Mouse (Mus musculus): ENCODE data around the gene Hax1. TPM values are rescaled to one million over a fixed set of nuclear protein-coding genes. Genes with fewer than 3 reads are reported as not detected.

Hax1 gene
- polyA plus RNA-seq (2012; fragmentation: generic; extraction: Trizol): 296 TPM
- long read RNA-seq, experiment 1, transcript Hax1-201 (7 exons, 1,139 nt): major isoform, 73 of 97 reads
- long read RNA-seq, experiment 1, partial matches to known transcripts: 4 of 97 reads
- long read RNA-seq, experiment 1, other reads (novel, unspliced or antisense): 12 of 97 reads
- long read RNA-seq, experiment 2, transcript Hax1-201 (7 exons, 1,139 nt): major isoform, 40 of 48 reads
- long read RNA-seq, experiment 2, transcript Hax1-205 (7 exons, 1,092 nt): minor isoform, 5 of 48 reads
- long read RNA-seq, experiment 2, partial matches to known transcripts: 1 of 48 reads
- long read RNA-seq, experiment 2, other reads (novel, unspliced or antisense): 0 of 48 reads

- Histone ChIP-seq H3K36me3 (ENCODE audit: control insufficient read depth, insufficient read depth) (peaks cover 57% of the 10 kb centered on the region), H3K4me3 (ENCODE audit: insufficient read depth, poor library complexity, severe bottlenecking) (peak within 1 kb of the TSS; percentile 78), H3K79me2 (ENCODE audit: control insufficient read depth, insufficient read depth) (peaks cover 18% of the 10 kb centered on the region), H3K27me3 (ENCODE audit: control insufficient read depth, insufficient read depth, insufficient read length) (no peaks in the 10 kb centered on the region), H3ac (ENCODE audit: control insufficient read depth, insufficient read length, low read depth) (peak within 1 kb of the TSS; percentile 63), H3K79me3 (ENCODE audit: low read depth) (peaks cover 14% of the 10 kb centered on the region)
- TF ChIP-seq FOSL1 (IDR thresholded peaks at IDR 0.05; ENCODE audit: insufficient read depth, low read length, poor library complexity, severe bottlenecking) (no peak), MYOG (IDR thresholded peaks at IDR 0.05; ENCODE audit: control insufficient read depth, extremely low read depth, insufficient read length) (no peak), CTCF (IDR thresholded peaks at IDR 0.05; ENCODE audit: control insufficient read depth, insufficient read depth, insufficient read length) (no peak), MYOD1 (IDR thresholded peaks at IDR 0.05; ENCODE audit: control insufficient read depth, insufficient read length, low read depth) (no peak), MAX (IDR thresholded peaks at IDR 0.05) (peak; percentile 33), USF1 (IDR thresholded peaks at IDR 0.05; ENCODE audit: low read depth) (no peak), CEBPB (IDR thresholded peaks at IDR 0.05; ENCODE audit: low read depth) (no peak)
Measured at GRCm38 (mm10) chr3:89998612-89999054, at the start of gene Hax1. Gene Hax1 (minus strand): TSS chr3:89998780.

- H3K79me2 ChIP-seq (ENCODE audit: control insufficient read depth, insufficient read depth): peaks cover 40% of the 10 kb centered on the region
- no peaks in the 10 kb centered on the region for H3K27me3 ChIP-seq (ENCODE audit: control insufficient read depth, insufficient read depth, insufficient read length)
- H3K4me3 ChIP-seq (ENCODE audit: insufficient read depth, poor library complexity, severe bottlenecking): no peak overlapping the region
- no peak overlapping the region for H3ac ChIP-seq (ENCODE audit: control insufficient read depth, insufficient read length, low read depth)
- peaks cover 99% of the 10 kb centered on the region for H3K36me3 ChIP-seq (ENCODE audit: control insufficient read depth, insufficient read depth)
- peaks cover 10% of the 10 kb centered on the region for H3K79me3 ChIP-seq (ENCODE audit: low read depth)
- no peak for TF ChIP-seq MAX (IDR thresholded peaks at IDR 0.05)
- no peak for TF ChIP-seq CTCF (IDR thresholded peaks at IDR 0.05; ENCODE audit: control insufficient read depth, insufficient read depth, insufficient read length)
- TF ChIP-seq MYOG (IDR thresholded peaks at IDR 0.05; ENCODE audit: control insufficient read depth, extremely low read depth, insufficient read length): no peak
- TF ChIP-seq CEBPB (IDR thresholded peaks at IDR 0.05; ENCODE audit: low read depth): no peak
- no peak for TF ChIP-seq MYOD1 (IDR thresholded peaks at IDR 0.05; ENCODE audit: control insufficient read depth, insufficient read length, low read depth)
- no peak for TF ChIP-seq FOSL1 (IDR thresholded peaks at IDR 0.05; ENCODE audit: insufficient read depth, low read length, poor library complexity, severe bottlenecking)
- TF ChIP-seq USF1 (IDR thresholded peaks at IDR 0.05; ENCODE audit: low read depth): no peak
Measured at GRCm38 (mm10) chr3:90036263-90036662, 37.7 kb upstream of the Hax1 start.

DNA sequence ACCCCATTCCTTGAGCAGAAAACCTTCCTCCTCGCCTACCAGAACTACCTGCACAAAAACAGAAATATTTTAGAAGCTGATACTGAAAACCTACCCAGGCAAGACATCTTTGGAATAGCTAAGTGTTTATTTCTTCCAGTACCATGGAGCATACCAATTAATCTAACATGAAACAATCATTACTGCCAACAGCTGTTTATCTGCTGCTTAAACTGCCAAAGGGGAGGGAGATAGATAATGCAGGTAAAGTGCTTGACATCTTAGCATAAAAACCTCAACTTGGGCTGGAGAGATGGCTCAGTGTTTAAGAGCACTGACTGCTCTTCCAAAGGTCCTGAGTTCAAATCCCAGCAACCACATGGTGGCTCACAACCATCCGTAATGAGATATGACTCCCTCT lies 36.1 kb upstream of the Hax1 start:
- Histone ChIP-seq H3K27me3 (ENCODE audit: control insufficient read depth, insufficient read depth, insufficient read length) (no peaks in the 10 kb centered on the region), H3K36me3 (ENCODE audit: control insufficient read depth, insufficient read depth) (peaks cover 100% of the 10 kb centered on the region), H3K79me3 (ENCODE audit: low read depth) (peaks cover 3% of the 10 kb centered on the region), H3K79me2 (ENCODE audit: control insufficient read depth, insufficient read depth) (peaks cover 32% of the 10 kb centered on the region), H3ac (ENCODE audit: control insufficient read depth, insufficient read length, low read depth) (no peak overlapping the region), H3K4me3 (ENCODE audit: insufficient read depth, poor library complexity, severe bottlenecking) (no peak overlapping the region)
- TF ChIP-seq FOSL1 (IDR thresholded peaks at IDR 0.05; ENCODE audit: insufficient read depth, low read length, poor library complexity, severe bottlenecking) (no peak), CTCF (IDR thresholded peaks at IDR 0.05; ENCODE audit: control insufficient read depth, insufficient read depth, insufficient read length) (no peak)

- Histone ChIP-seq H3K36me3 (ENCODE audit: control insufficient read depth, insufficient read depth) (peaks cover 92% of the 10 kb centered on the region), H3K79me3 (ENCODE audit: low read depth) (no peaks in the 10 kb centered on the region), H3K27me3 (ENCODE audit: control insufficient read depth, insufficient read depth, insufficient read length) (no peaks in the 10 kb centered on the region), H3K79me2 (ENCODE audit: control insufficient read depth, insufficient read depth) (no peaks in the 10 kb centered on the region), H3K4me3 (ENCODE audit: insufficient read depth, poor library complexity, severe bottlenecking) (no peak overlapping the region), H3ac (ENCODE audit: control insufficient read depth, insufficient read length, low read depth) (no peak overlapping the region)
- TF ChIP-seq CTCF (IDR thresholded peaks at IDR 0.05; ENCODE audit: control insufficient read depth, insufficient read depth, insufficient read length): no peak
- no peak for TF ChIP-seq USF1 (IDR thresholded peaks at IDR 0.05; ENCODE audit: low read depth)
- no peak for TF ChIP-seq MYOG (IDR thresholded peaks at IDR 0.05; ENCODE audit: control insufficient read depth, extremely low read depth, insufficient read length)
- TF ChIP-seq FOSL1 (IDR thresholded peaks at IDR 0.05; ENCODE audit: insufficient read depth, low read length, poor library complexity, severe bottlenecking): no peak
- TF ChIP-seq MYOD1 (IDR thresholded peaks at IDR 0.05; ENCODE audit: control insufficient read depth, insufficient read length, low read depth): no peak
- no peak for TF ChIP-seq MAX (IDR thresholded peaks at IDR 0.05)
- TF ChIP-seq CEBPB (IDR thresholded peaks at IDR 0.05; ENCODE audit: low read depth): no peak
Measured at GRCm38 (mm10) chr3:90016626-90017025, 18.0 kb upstream of the Hax1 start.

GRCm38 (mm10) chr3:90010291-90010690 lies 11.7 kb upstream of the Hax1 start:
- TF ChIP-seq CTCF (IDR thresholded peaks at IDR 0.05; ENCODE audit: control insufficient read depth, insufficient read depth, insufficient read length) (no peak), CEBPB (IDR thresholded peaks at IDR 0.05; ENCODE audit: low read depth) (no peak), MAX (IDR thresholded peaks at IDR 0.05) (no peak), MYOG (IDR thresholded peaks at IDR 0.05; ENCODE audit: control insufficient read depth, extremely low read depth, insufficient read length) (no peak), MYOD1 (IDR thresholded peaks at IDR 0.05; ENCODE audit: control insufficient read depth, insufficient read length, low read depth) (no peak), USF1 (IDR thresholded peaks at IDR 0.05; ENCODE audit: low read depth) (no peak), FOSL1 (IDR thresholded peaks at IDR 0.05; ENCODE audit: insufficient read depth, low read length, poor library complexity, severe bottlenecking) (no peak)
- peaks cover 92% of the 10 kb centered on the region for H3K36me3 ChIP-seq (ENCODE audit: control insufficient read depth, insufficient read depth)
- no peaks in the 10 kb centered on the region for H3K79me2 ChIP-seq (ENCODE audit: control insufficient read depth, insufficient read depth)
- no peaks in the 10 kb centered on the region for H3K27me3 ChIP-seq (ENCODE audit: control insufficient read depth, insufficient read depth, insufficient read length)
- H3ac ChIP-seq (ENCODE audit: control insufficient read depth, insufficient read length, low read depth): no peak overlapping the region
- no peaks in the 10 kb centered on the region for H3K79me3 ChIP-seq (ENCODE audit: low read depth)
- H3K4me3 ChIP-seq (ENCODE audit: insufficient read depth, poor library complexity, severe bottlenecking): no peak overlapping the region

Data from C2C12 (cell line).